27 mouse cellular contexts compared by ENCODE assay signal in the genomic region with DNA sequence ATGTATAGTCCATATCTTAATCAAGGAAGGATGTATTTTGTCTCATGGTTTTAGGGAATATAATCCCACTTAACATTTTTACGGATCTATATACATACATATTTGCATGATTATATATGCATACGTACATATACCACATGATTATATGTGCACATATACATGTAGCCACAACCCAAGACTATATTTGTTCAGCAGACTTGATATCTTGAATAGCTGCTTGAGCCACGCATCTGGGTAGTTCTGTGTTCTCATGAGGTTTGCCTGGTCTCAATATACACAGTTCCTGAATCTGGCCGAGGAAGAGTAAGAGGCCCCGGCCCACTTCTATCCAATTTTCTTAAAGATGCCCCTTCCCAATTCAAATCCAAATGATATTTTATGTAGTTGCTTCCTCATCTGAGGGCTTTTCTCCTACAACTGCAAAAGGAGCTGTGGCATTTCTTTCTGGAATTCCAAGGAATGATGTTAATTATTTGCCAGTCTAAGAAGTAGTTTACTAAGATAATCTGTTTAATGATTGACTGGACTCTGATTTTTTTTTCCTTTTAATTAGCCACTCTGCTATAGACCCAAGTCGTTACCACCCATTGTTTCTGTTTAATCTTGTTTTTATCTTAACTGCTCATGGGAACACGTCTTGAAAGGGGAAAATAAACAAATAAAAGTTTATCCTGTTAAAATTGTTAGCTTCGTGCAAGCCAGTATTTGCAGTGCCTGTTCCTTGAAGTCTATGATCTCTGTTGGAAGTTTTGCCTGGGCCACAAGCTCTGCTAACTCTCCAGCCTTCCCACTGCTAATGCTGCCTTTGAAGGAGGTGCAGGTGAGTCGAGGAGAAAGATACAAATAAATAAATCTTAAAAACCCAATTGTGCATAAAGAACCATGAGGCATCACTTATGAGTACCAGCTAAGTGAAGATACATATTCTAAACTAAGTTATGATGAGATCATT.
DNase-seq lines count a peak whose midpoint lies in the region; ATAC-seq lines count a peak whose summit lies in the region.
"Had no signal": no experiment of that assay in that cellular context is flagged by ENCODE, and none has a peak within 500 bp of the region (broad histone marks: within the 10 kb centered on the region; RNA-seq: fewer than 3 reads in every experiment).

No protein-coding gene starts in this region.

- no peak for ATAC-seq in forebrain, embryonic 12.5 days (ENCODE audit: low FRiP score)
- ATAC-seq in forebrain, embryonic 15.5 days (replicated peaks) = no peak
- ATAC-seq: activated CD4-positive, CD25-positive, alpha-beta regulatory T cell, adult 4 months; inflammation-experienced regulatory T-cells, adult 6 months; midbrain, embryonic 15.5 days had no signal

- no peak overlapping the region for H3K4me3 ChIP-seq in forebrain, embryonic 12.5 days (replicated peaks)
- no peak overlapping the region for H3K4me3 ChIP-seq in forebrain, embryonic 15.5 days
- H3K4me3 ChIP-seq: heart, embryonic 13.5 days; liver, embryonic 15.5 days; lung, embryonic 15.5 days; midbrain, embryonic 10.5 days; midbrain, embryonic 15.5 days; neural tube, embryonic 12.5 days had no signal

- no peaks in the 10 kb centered on the region for H3K9me3 ChIP-seq in forebrain, embryonic 12.5 days
- H3K9me3 ChIP-seq in forebrain, embryonic 15.5 days = no peaks in the 10 kb centered on the region
- H3K9me3 ChIP-seq: heart, embryonic 13.5 days; liver, embryonic 15.5 days; lung, embryonic 15.5 days; midbrain, embryonic 10.5 days; midbrain, embryonic 15.5 days; neural tube, embryonic 12.5 days had no signal

- 0 out of 2 replicates have a peak, but pooled peaks cover 4% of the 10 kb centered on the region for H3K4me1 ChIP-seq in forebrain, embryonic 12.5 days
- no peaks in the 10 kb centered on the region for H3K4me1 ChIP-seq in forebrain, embryonic 15.5 days
- H3K4me1 ChIP-seq: heart, embryonic 13.5 days; liver, embryonic 15.5 days; lung, embryonic 15.5 days; midbrain, embryonic 10.5 days; midbrain, embryonic 15.5 days; neural tube, embryonic 12.5 days had no signal

- H3K27ac ChIP-seq in forebrain, embryonic 12.5 days = no peak overlapping the region
- no peak overlapping the region for H3K27ac ChIP-seq in forebrain, embryonic 15.5 days (replicated peaks)
- H3K27ac ChIP-seq: heart, embryonic 13.5 days; hindbrain, embryonic 14.5 days; liver, embryonic 15.5 days; lung, embryonic 15.5 days; midbrain, embryonic 10.5 days; midbrain, embryonic 15.5 days; neural tube, embryonic 12.5 days had no signal

- peak; percentile 10 to 49 for DNase-seq in kidney, adult 8-10 months
- DNase-seq in kidney, adult 11 months = no peak
- peak; percentile 68 for DNase-seq in kidney, adult 9 months
- DNase-seq in kidney, postnatal 14 days = peak; percentile 10
- no peak for DNase-seq in lung, adult 18-20 months
- no peak for DNase-seq in heart, adult 8-10 months (ENCODE audit: low spot score)
- DNase-seq: adrenal gland, adult 2 months; adrenal gland, postnatal 36 days; cerebellum, adult 18-20 months; cerebellum, postnatal 25 days; gastrocnemius, postnatal 36 days; heart, adult 18-20 months; heart, postnatal 10 days; liver; right cerebral cortex, adult 18-20 months; thymus, postnatal 14 days had no signal

- H3K4me2 ChIP-seq in forebrain, embryonic 12.5 days = no peak overlapping the region
- no peak overlapping the region for H3K4me2 ChIP-seq in forebrain, embryonic 15.5 days (replicated peaks)
- H3K4me2 ChIP-seq: heart, embryonic 13.5 days; hindbrain, embryonic 14.5 days; liver, embryonic 15.5 days; lung, embryonic 15.5 days; midbrain, embryonic 15.5 days; neural tube, embryonic 12.5 days had no signal

- H3K9ac ChIP-seq in forebrain, embryonic 12.5 days = no peak overlapping the region
- H3K9ac ChIP-seq in forebrain, embryonic 15.5 days (replicated peaks) = no peak overlapping the region
- H3K9ac ChIP-seq: heart, embryonic 13.5 days; hindbrain, embryonic 14.5 days; liver, embryonic 15.5 days; lung, embryonic 15.5 days; midbrain, embryonic 15.5 days; neural tube, embryonic 12.5 days had no signal

- H3K36me3 ChIP-seq in forebrain, embryonic 12.5 days (replicated peaks) = no peaks in the 10 kb centered on the region
- H3K36me3 ChIP-seq in forebrain, embryonic 15.5 days = no peaks in the 10 kb centered on the region
- H3K36me3 ChIP-seq: heart, embryonic 13.5 days; liver, embryonic 15.5 days; lung, embryonic 15.5 days; midbrain, embryonic 10.5 days; midbrain, embryonic 15.5 days; neural tube, embryonic 12.5 days had no signal

- H3K27me3 ChIP-seq in forebrain, embryonic 12.5 days = no peaks in the 10 kb centered on the region
- H3K27me3 ChIP-seq in forebrain, embryonic 15.5 days = no peaks in the 10 kb centered on the region
- H3K27me3 ChIP-seq: heart, embryonic 13.5 days; liver, embryonic 15.5 days; lung, embryonic 15.5 days; midbrain, embryonic 15.5 days; neural tube, embryonic 12.5 days had no signal

- 63% methylated on average over 9 of the region's 9 CpGs for WGBS in forebrain, embryonic 12.5 days
- WGBS in forebrain, embryonic 15.5 days = 56% methylated on average over 9 of the region's 9 CpGs

Comparison
In these comparisons a context has a peak if more than half of its experiments do, and no peak if none do; other contexts are left out.
1. DNase-seq: peak in kidney, adult 8-10 months (2 of 2), kidney, adult 9 months (single experiment) and kidney, postnatal 14 days (single experiment); none in kidney, adult 11 months (single experiment), lung, adult 18-20 months (0 of 2) and heart, adult 8-10 months (single experiment).